Comparison of ENCODE assay signal across 8 mouse cellular contexts in the genomic region with DNA sequence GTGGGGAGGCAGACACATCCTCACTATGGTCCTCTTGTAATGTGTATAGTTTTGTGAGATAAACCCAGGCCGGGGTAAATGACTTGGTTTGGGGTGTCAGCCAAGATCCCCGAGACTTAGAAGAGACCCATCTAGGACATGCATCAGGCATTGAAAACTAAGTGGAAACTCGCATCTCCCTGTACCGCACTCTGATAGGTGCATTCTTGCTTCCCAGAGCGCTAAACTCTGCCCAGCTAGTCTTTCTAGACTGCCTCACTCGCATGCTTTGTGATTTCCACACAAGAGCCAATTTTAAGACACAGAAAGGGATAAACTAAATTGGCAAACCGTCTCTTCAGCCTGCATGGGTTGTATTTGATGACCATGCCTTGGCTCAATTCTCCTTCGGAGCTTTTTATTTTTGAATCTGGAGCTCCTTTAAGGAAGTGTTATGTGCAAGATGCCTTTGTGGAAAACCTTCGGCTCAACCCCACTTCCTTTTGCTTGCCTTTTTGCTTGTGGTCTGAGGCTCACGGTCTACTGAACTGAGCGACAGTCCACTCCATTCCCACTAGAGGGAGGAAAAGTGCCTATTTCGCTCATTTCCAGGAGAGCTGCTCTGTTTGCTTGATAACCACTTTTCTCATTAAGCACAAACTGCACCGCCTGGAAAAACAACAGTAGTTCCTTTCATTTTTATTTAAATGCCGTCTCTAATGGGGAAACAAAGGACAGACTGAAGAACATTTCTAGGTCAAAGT. TPM values are rescaled to one million over a fixed set of nuclear protein-coding genes. Genes with fewer than 3 reads are reported as not detected.
DNase-seq lines count a peak whose midpoint lies in the region; ATAC-seq lines count a peak whose summit lies in the region.

No protein-coding gene starts in this region.

- WGBS in liver, embryonic 11.5 days, result 57% methylated on average over 14 of the region's 14 CpGs
- 46% methylated on average over 14 of the region's 14 CpGs for WGBS in embryonic facial prominence, embryonic 10.5 days
- 53% methylated on average over 14 of the region's 14 CpGs for WGBS in hindbrain, embryonic 11.5 days
- 50% methylated on average over 14 of the region's 14 CpGs for WGBS in stomach, embryonic 16.5 days

- no peaks in the 10 kb centered on the region for H3K36me3 ChIP-seq in liver, embryonic 11.5 days (ENCODE audit: control insufficient read depth, insufficient read depth, low read length)
- no peaks in the 10 kb centered on the region for H3K36me3 ChIP-seq in embryonic facial prominence, embryonic 10.5 days (replicated peaks)
- H3K36me3 ChIP-seq in hindbrain, embryonic 11.5 days (ENCODE audit: control insufficient read depth, insufficient read depth, low read length), result no peaks in the 10 kb centered on the region
- H3K36me3 ChIP-seq in stomach, embryonic 16.5 days (ENCODE audit: control insufficient read depth, insufficient read depth, low read length), result no peaks in the 10 kb centered on the region

- H3K4me3 ChIP-seq in liver, embryonic 11.5 days (ENCODE audit: low read depth, low read length), result no peak overlapping the region
- H3K4me3 ChIP-seq in embryonic facial prominence, embryonic 10.5 days, result peak overlapping the region; percentile 30; the same call in 1 of the 2 replicates
- no peak overlapping the region for H3K4me3 ChIP-seq in hindbrain, embryonic 11.5 days (ENCODE audit: low read depth, low read length)
- no peak overlapping the region for H3K4me3 ChIP-seq in stomach, embryonic 16.5 days (replicated peaks; ENCODE audit: low read length)

- H3K9ac ChIP-seq in liver, embryonic 11.5 days (ENCODE audit: low read depth, low read length), result no peak overlapping the region
- H3K9ac ChIP-seq in hindbrain, embryonic 11.5 days (ENCODE audit: low read depth, low read length), result no peak overlapping the region
- H3K9ac ChIP-seq in stomach, embryonic 16.5 days (ENCODE audit: low read length), result no peak overlapping the region

- DNase-seq in liver, result peak; percentile 16
- no peak for DNase-seq in liver, embryonic 11.5 days (ENCODE audit: low spot score)
- peak; percentile 68 for DNase-seq in embryonic facial prominence, embryonic 10.5 days (ENCODE audit: low spot score)
- DNase-seq in hindbrain, embryonic 11.5 days (ENCODE audit: low spot score), result peak; percentile 64
- DNase-seq in layer of hippocampus, adult 9-11 months, result peak; percentile 36
- no peak for DNase-seq in c-Kit-positive CD71-positive TER-119-positive erythroid progenitor cells, embryonic 14.5 days (ENCODE audit: low spot score)

- H3K27ac ChIP-seq in liver, embryonic 11.5 days (ENCODE audit: low read depth, low read length), result no peak overlapping the region
- peak overlapping the region; percentile 71 for H3K27ac ChIP-seq in embryonic facial prominence, embryonic 10.5 days (replicated peaks)
- no peak overlapping the region for H3K27ac ChIP-seq in hindbrain, embryonic 11.5 days (ENCODE audit: low read depth, low read length)
- H3K27ac ChIP-seq in stomach, embryonic 16.5 days (ENCODE audit: low read length), result no peak overlapping the region

- no peaks in the 10 kb centered on the region for H3K27me3 ChIP-seq in liver, embryonic 11.5 days (replicated peaks; ENCODE audit: control insufficient read depth, insufficient read depth, low read length)
- H3K27me3 ChIP-seq in embryonic facial prominence, embryonic 10.5 days (replicated peaks; ENCODE audit: low read depth, poor library complexity, severe bottlenecking), result peaks cover 9% of the 10 kb centered on the region
- no peaks in the 10 kb centered on the region for H3K27me3 ChIP-seq in hindbrain, embryonic 11.5 days (ENCODE audit: control insufficient read depth, insufficient read depth, low read length)
- no peaks in the 10 kb centered on the region for H3K27me3 ChIP-seq in stomach, embryonic 16.5 days (ENCODE audit: control insufficient read depth, insufficient read depth, low read length)

- no peak; the same call in 1 of the 2 replicates for ATAC-seq in liver, embryonic 11.5 days (replicated peaks; ENCODE audit: low FRiP score)
- ATAC-seq in hindbrain, embryonic 11.5 days (ENCODE audit: low FRiP score), result no peak; the same call in 1 of the 2 replicates
- ATAC-seq in megakaryocyte, adult 5-6 weeks (ENCODE audit: poor library complexity, severe bottlenecking), result peak; percentile 59
- no peak for ATAC-seq in stomach, embryonic 16.5 days (ENCODE audit: insufficient read depth, low FRiP score)

- H3K9me3 ChIP-seq in liver, embryonic 11.5 days (ENCODE audit: control insufficient read depth, low read length), result no peaks in the 10 kb centered on the region
- H3K9me3 ChIP-seq in embryonic facial prominence, embryonic 10.5 days, result no peaks in the 10 kb centered on the region
- no peaks in the 10 kb centered on the region for H3K9me3 ChIP-seq in hindbrain, embryonic 11.5 days (ENCODE audit: control insufficient read depth, low read length)
- H3K9me3 ChIP-seq in stomach, embryonic 16.5 days (replicated peaks; ENCODE audit: control insufficient read depth, low read length), result no peaks in the 10 kb centered on the region

- no peak overlapping the region for H3K4me2 ChIP-seq in liver, embryonic 11.5 days
- H3K4me2 ChIP-seq in hindbrain, embryonic 11.5 days (replicated peaks; ENCODE audit: low read depth, low read length), result no peak overlapping the region
- peak overlapping the region; percentile 19 for H3K4me2 ChIP-seq in stomach, embryonic 16.5 days (ENCODE audit: low read depth, low read length)

- peaks cover 6% of the 10 kb centered on the region; the same call in 1 of the 2 replicates for H3K4me1 ChIP-seq in liver, embryonic 11.5 days (replicated peaks; ENCODE audit: control insufficient read depth, insufficient read depth, low read length)
- H3K4me1 ChIP-seq in embryonic facial prominence, embryonic 10.5 days, result peaks cover 17% of the 10 kb centered on the region
- H3K4me1 ChIP-seq in hindbrain, embryonic 11.5 days (replicated peaks; ENCODE audit: control insufficient read depth, insufficient read depth, low read length), result no peaks in the 10 kb centered on the region
- no peaks in the 10 kb centered on the region for H3K4me1 ChIP-seq in stomach, embryonic 16.5 days (ENCODE audit: control insufficient read depth, insufficient read depth, low read length)

RNA-seq across cellular contexts. Expression of a gene that starts 19.0 kb away (rescaled TPM):
- polyA plus RNA-seq in liver, embryonic 11.5 days (2014; fragmentation: Nextera tagmentation; extraction: Ambion mirVana), result 8.7 and 12.9 TPM in 2 replicates
- 3.8 and 4.1 TPM in 2 replicates for polyA plus RNA-seq in embryonic facial prominence, embryonic 10.5 days (2016; fragmentation: Nextera tagmentation; extraction: Ambion mirVana)
- 8.8 and 9.7 TPM in 2 replicates for polyA plus RNA-seq in hindbrain, embryonic 11.5 days (2014; fragmentation: Nextera tagmentation; extraction: Ambion mirVana)
- total RNA-seq in megakaryocyte, adult 5-6 weeks (2015), result 88.4 and 109 TPM in 2 replicates
- total RNA-seq in megakaryocyte, adult 5-6 weeks (2017), result 52.7 and 57.5 TPM in 2 replicates
- polyA plus RNA-seq in stomach, embryonic 16.5 days (2015; fragmentation: Nextera tagmentation; extraction: Ambion mirVana), result 4.4 and 5.9 TPM in 2 replicates

RNA-seq across cellular contexts. Expression of a gene that starts 31.8 kb away (rescaled TPM):
- polyA plus RNA-seq in liver, embryonic 11.5 days (2014; fragmentation: Nextera tagmentation; extraction: Ambion mirVana), result 0.44 and 1.6 TPM in 2 replicates
- polyA plus RNA-seq in embryonic facial prominence, embryonic 10.5 days (2016; fragmentation: Nextera tagmentation; extraction: Ambion mirVana), result 0.25 and 0.33 TPM in 2 replicates
- 0.24 and 0.28 TPM in 2 replicates for polyA plus RNA-seq in hindbrain, embryonic 11.5 days (2014; fragmentation: Nextera tagmentation; extraction: Ambion mirVana)
- total RNA-seq in megakaryocyte, adult 5-6 weeks (2015), result 7.7 and 9.2 TPM in 2 replicates
- total RNA-seq in megakaryocyte, adult 5-6 weeks (2017), result 9.3 and 10.2 TPM in 2 replicates
- 1.2 and 1.4 TPM in 2 replicates for polyA plus RNA-seq in stomach, embryonic 16.5 days (2015; fragmentation: Nextera tagmentation; extraction: Ambion mirVana)

Comparison
In these comparisons a context has a peak if more than half of its experiments do, and no peak if none do; other contexts are left out.
1. DNase-seq: peak in liver (single experiment), embryonic facial prominence, embryonic 10.5 days (single experiment), hindbrain, embryonic 11.5 days (single experiment) and layer of hippocampus, adult 9-11 months (single experiment); none in liver, embryonic 11.5 days (single experiment) and c-Kit-positive CD71-positive TER-119-positive erythroid progenitor cells, embryonic 14.5 days (single experiment).